Comparison of ENCODE assay signal across 20 mouse cellular contexts in genomic region chr10:68091840-68092239, GRCm38 (mm10).
DNase-seq lines count a peak whose midpoint lies in the region; ATAC-seq lines count a peak whose summit lies in the region.
"Had no signal": no experiment of that assay in that cellular context is flagged by ENCODE, and none has a peak within 500 bp of the region (broad histone marks: within the 10 kb centered on the region; RNA-seq: fewer than 3 reads in every experiment).

No protein-coding gene starts in this region.

- no peak for DNase-seq in heart, postnatal 10 days
- peak; percentile 60 for DNase-seq in 416B (ENCODE audit: low read depth)
- peak; percentile 89 for DNase-seq in ES-CJ7 (ENCODE audit: low read depth, low spot score)
- DNase-seq in left cerebral cortex, postnatal 25 days (ENCODE audit: low spot score in 2 of 2): no peak
- no peak for DNase-seq in left cerebral cortex, adult 9 months (ENCODE audit: low spot score in 2 of 2)
- DNase-seq in thymus, postnatal 25 days: no peak
- DNase-seq: cerebellum, adult 9-11 months; forebrain, postnatal 0 days; gastrocnemius, postnatal 14 days; kidney, postnatal 10 days; layer of hippocampus, postnatal 36 days; right cerebral cortex, postnatal 14 days had no signal

- intact Hi-C loops in heart, postnatal 10 days (cut with DNase I): loop anchor here (2.0 to 5.0 kb wide), 2 partner anchors 35 to 47 kb away; no protein-coding TSS in a partner anchor
- intact Hi-C loops in left cerebral cortex, postnatal 25 days (cut with DNase I): no loop called here

- H3K9me3 ChIP-seq in heart, embryonic 13.5 days: no peaks in the 10 kb centered on the region
- H3K9me3 ChIP-seq: hindbrain, embryonic 10.5 days; limb, embryonic 13.5 days; lung, embryonic 15.5 days; midbrain, embryonic 10.5 days had no signal

- WGBS in heart, embryonic 13.5 days: 68% methylated on average over 4 of the region's 4 CpGs

- H3K4me3 ChIP-seq in heart, embryonic 13.5 days: no peak overlapping the region
- H3K4me3 ChIP-seq: hindbrain, embryonic 10.5 days; limb, embryonic 13.5 days; lung, embryonic 15.5 days; midbrain, embryonic 10.5 days; myocyte had no signal

- H3K27me3 ChIP-seq in heart, embryonic 13.5 days (replicated peaks): no peaks in the 10 kb centered on the region
- H3K27me3 ChIP-seq: CH12.LX; limb, embryonic 13.5 days; lung, embryonic 15.5 days had no signal

- no peak overlapping the region for H3K4me2 ChIP-seq in heart, embryonic 13.5 days
- H3K4me2 ChIP-seq: limb, embryonic 13.5 days; lung, embryonic 15.5 days had no signal

- no peak overlapping the region for H3K9ac ChIP-seq in heart, embryonic 13.5 days
- H3K9ac ChIP-seq: forebrain, postnatal 0 days; limb, embryonic 13.5 days; lung, embryonic 15.5 days had no signal

- H3K4me1 ChIP-seq in heart, embryonic 13.5 days: peaks cover 48% of the 10 kb centered on the region

- 0 out of 2 replicates have a peak overlapping the region, but pooled peaks have one; percentile 61 for H3K27ac ChIP-seq in heart, embryonic 13.5 days (replicated peaks)
- H3K27ac ChIP-seq: hindbrain, embryonic 10.5 days; limb, embryonic 13.5 days; midbrain, embryonic 10.5 days had no signal

- ATAC-seq in heart, embryonic 13.5 days (ENCODE audit: extremely low read depth, insufficient number of reproducible peaks, low FRiP score, low TSS enrichment): no peak
- 0 out of 2 replicates have a peak, but pooled peaks have one; percentile 33 for ATAC-seq in common myeloid progenitor, adult 5-6 weeks (replicated peaks; ENCODE audit: low read depth, poor library complexity, severe bottlenecking)
- ATAC-seq: forebrain, postnatal 0 days had no signal

- peaks cover 42% of the 10 kb centered on the region for H3K36me3 ChIP-seq in heart, embryonic 13.5 days

Comparison
In these comparisons a context has a peak if more than half of its experiments do, and no peak if none do; other contexts are left out.
1. DNase-seq: peak in 416B (single experiment) and ES-CJ7 (single experiment); none in heart, postnatal 10 days (0 of 2), left cerebral cortex, postnatal 25 days (0 of 2), left cerebral cortex, adult 9 months (0 of 2) and thymus, postnatal 25 days (single experiment).